Mouse (Mus musculus) kidney, adult 2 months (tissue): ENCODE measurements at regions not wholly inside any gene's neighbourhood (a gene's known extent, or its start where the extent isn't known, plus 50 kb on each side); places are given as distances from the start of the nearest gene placed in this dataset.

Source experiments
- DNase-seq: peaks from one replicate; pipeline ENCODE4 v3.0.0; 2021
- H3K27ac ChIP-seq: fragments of 200-500 bp; 2 replicates; pipeline ENCODE4 v1.5.1; 2012; ENCODE audit warnings: low read depth, low read length, control low read depth, inconsistent platforms; ENCODE audit not compliant: insufficient read depth
- H3K27me3 ChIP-seq: fragments of 200-500 bp; replicated peaks from 2 replicates; pipeline ENCODE4 v1.6.1; 2012; ENCODE audit warnings: mild to moderate bottlenecking, moderate library complexity, low read length, inconsistent platforms; ENCODE audit not compliant: control insufficient read depth, insufficient read depth
- H3K36me3 ChIP-seq: fragments of 200-500 bp; 2 replicates; pipeline ENCODE4 v1.6.1; 2012; ENCODE audit warnings: mild to moderate bottlenecking, moderate library complexity, low read length, inconsistent platforms; ENCODE audit not compliant: control insufficient read depth, insufficient read depth
- H3K4me1 ChIP-seq: fragments of 200-500 bp; 2 replicates; pipeline ENCODE4 v1.6.1; 2011; ENCODE audit warnings: low read length; ENCODE audit not compliant: control insufficient read depth, insufficient read depth
- H3K4me3 ChIP-seq: fragments of 200-500 bp; 2 replicates; pipeline ENCODE4 v1.5.1; 2011; ENCODE audit warnings: mild to moderate bottlenecking, low read depth, low read length, control low read depth; ENCODE audit not compliant: insufficient read depth
- CTCF ChIP-seq: fragments of 200-500 bp; conservative IDR thresholded peaks from 2 replicates; pipeline ENCODE4 v1.5.1; 2011; ENCODE audit warnings: low read depth, mild to moderate bottlenecking, control low read depth, low read length, moderate library complexity, mixed read lengths; ENCODE audit not compliant: insufficient read depth, insufficient read length
- POLR2A ChIP-seq: fragments of 200-500 bp; IDR thresholded peaks from one replicate; pipeline ENCODE4 v1.6.1; 2011; ENCODE audit warnings: low read depth, low read length, control low read depth
- WGBS: fragments of 180-500 bp; shearing (Covaris S2); methylation state at CpG from one replicate; pipeline ENCODE4 v1.1.7; 2018; 5-methylcytosine and 5-hydroxymethylcytosine counted together

- Histone ChIP-seq H3K27ac (no peak overlapping the region), H3K4me3 (no peak overlapping the region), H3K4me1 (no peaks in the 10 kb centered on the region), H3K27me3 (no peaks in the 10 kb centered on the region), H3K36me3 (no peaks in the 10 kb centered on the region)
- no peak for DNase-seq
- no peak for TF ChIP-seq POLR2A
- TF ChIP-seq CTCF: no peak
- 90% methylated on average over 8 of the region's 8 CpGs for WGBS
Observed at GRCm38 (mm10) chr1:89244598-89244997, 174.4 kb downstream of the Sh3bp4 start.

GRCm38 (mm10) chr1:89245202-89246003 is 175.2 kb downstream of the Sh3bp4 start:
- no peaks in the 10 kb centered on the region for H3K36me3 ChIP-seq
- no peaks in the 10 kb centered on the region for H3K27me3 ChIP-seq
- H3K27ac ChIP-seq: no peak overlapping the region
- no peak for DNase-seq
- WGBS: 41% methylated on average over 11 of the region's 11 CpGs
- TF ChIP-seq POLR2A (no peak), CTCF (no peak)
- no peaks in the 10 kb centered on the region for H3K4me1 ChIP-seq
- no peak overlapping the region for H3K4me3 ChIP-seq

- Histone ChIP-seq H3K4me1 (no peaks in the 10 kb centered on the region), H3K27ac (no peak overlapping the region), H3K27me3 (no peaks in the 10 kb centered on the region), H3K4me3 (no peak overlapping the region), H3K36me3 (no peaks in the 10 kb centered on the region)
- TF ChIP-seq POLR2A (no peak), CTCF (no peak)
- DNase-seq: no peak
- 33% methylated on average over 2 of the region's 2 CpGs for WGBS
Observed at GRCm38 (mm10) chr1:89251753-89252152, 181.5 kb downstream of the Sh3bp4 start.

- H3K4me3 ChIP-seq: no peak overlapping the region
- no peak for DNase-seq
- no peaks in the 10 kb centered on the region for H3K27me3 ChIP-seq
- no peaks in the 10 kb centered on the region for H3K36me3 ChIP-seq
- 87% methylated on average over 7 of the region's 7 CpGs for WGBS
- TF ChIP-seq POLR2A: no peak
- TF ChIP-seq CTCF: no peak
- no peaks in the 10 kb centered on the region for H3K4me1 ChIP-seq
- no peak overlapping the region for H3K27ac ChIP-seq
Observed at GRCm38 (mm10) chr1:89252528-89252927, 182.3 kb downstream of the Sh3bp4 start.

- 83% methylated on average over 5 of the region's 5 CpGs for WGBS
Observed at GRCm38 (mm10) chr1:89257945-89258344, 187.7 kb downstream of the Sh3bp4 start.

GRCm38 (mm10) chr1:89265771-89266170 is 188.8 kb upstream of the Agap1 start:
- Histone ChIP-seq H3K4me3 (no peak overlapping the region), H3K27ac (no peak overlapping the region), H3K36me3 (no peaks in the 10 kb centered on the region), H3K4me1 (no peaks in the 10 kb centered on the region), H3K27me3 (no peaks in the 10 kb centered on the region)
- WGBS: 89% methylated on average over 4 of the region's 4 CpGs
- TF ChIP-seq POLR2A (no peak), CTCF (no peak)
- DNase-seq: no peak

More at GRCm38 (mm10) chr1:89257945-89258344, 187.7 kb downstream of the Sh3bp4 start:
- H3K36me3 ChIP-seq: no peaks in the 10 kb centered on the region
- no peaks in the 10 kb centered on the region for H3K4me1 ChIP-seq
- no peaks in the 10 kb centered on the region for H3K27me3 ChIP-seq
- no peak for TF ChIP-seq CTCF
- TF ChIP-seq POLR2A: no peak
- no peak for DNase-seq
- H3K4me3 ChIP-seq: no peak overlapping the region
- no peak overlapping the region for H3K27ac ChIP-seq

- WGBS: 57% methylated on average over 2 of the region's 2 CpGs
- no peaks in the 10 kb centered on the region for H3K4me1 ChIP-seq
- no peak for TF ChIP-seq POLR2A
- no peak for TF ChIP-seq CTCF
- no peak overlapping the region for H3K4me3 ChIP-seq
- H3K36me3 ChIP-seq: no peaks in the 10 kb centered on the region
- no peak overlapping the region for H3K27ac ChIP-seq
- DNase-seq: no peak
- H3K27me3 ChIP-seq: no peaks in the 10 kb centered on the region; the same call in 1 of the 2 replicates
Observed at GRCm38 (mm10) chr1:89268806-89269205, 185.8 kb upstream of the Agap1 start.
